Mouse (Mus musculus) mouse trophoblast stem cell (cell line): ENCODE data around the gene Abhd5.

Experiments used
- in situ Hi-C, 2 experiments: fragments of 300-500 bp; cut with MseI, MboI; formaldehyde crosslinking; loops; 2 replicates in 1 of 2; 3 replicates in 1 of 2; pipeline ENCODE4 v1.15.1; 2025

The Abhd5 gene

GRCm38 (mm10) chr9:122351303-122352024 lies at the start of gene Abhd5:
Abhd5 (plus strand) TSS chr9:122351608.
- in situ Hi-C loops = no loop called here

- in situ Hi-C loops = no loop called here
Measured at GRCm38 (mm10) chr9:122305302-122305701, 46.1 kb upstream of the Abhd5 start.

- in situ Hi-C loops = no loop called here
Measured at GRCm38 (mm10) chr9:122309013-122309980, 42.1 kb upstream of the Abhd5 start.

- in situ Hi-C loops = loop anchor here (5.0 kb wide), 1 partner anchor 63 kb away; no protein-coding TSS in a partner anchor
Measured at GRCm38 (mm10) chr9:122310613-122311049, 40.8 kb upstream of the Abhd5 start.

GRCm38 (mm10) chr9:122311051-122311760 lies 40.2 kb upstream of the Abhd5 start:
- in situ Hi-C loops = loop anchor here (5.0 kb wide), 1 partner anchor 64 kb away; no protein-coding TSS in a partner anchor

- in situ Hi-C loops = loop anchor here (5.0 kb wide), 1 partner anchor 65 kb away; no protein-coding TSS in a partner anchor
Measured at GRCm38 (mm10) chr9:122312296-122312990, 39.0 kb upstream of the Abhd5 start.

GRCm38 (mm10) chr9:122313128-122313527 lies 38.3 kb upstream of the Abhd5 start:
- in situ Hi-C loops = loop anchor here (5.0 kb wide), 1 partner anchor 66 kb away; no protein-coding TSS in a partner anchor

GRCm38 (mm10) chr9:122314386-122314785 lies 37.0 kb upstream of the Abhd5 start:
- in situ Hi-C loops = loop anchor here (5.0 kb wide), 1 partner anchor 67 kb away; no protein-coding TSS in a partner anchor

GRCm38 (mm10) chr9:122314942-122315341 lies 36.5 kb upstream of the Abhd5 start:
- in situ Hi-C loops = loop anchor here (5.0 kb wide), 1 partner anchor 68 kb away; no protein-coding TSS in a partner anchor

- in situ Hi-C loops = no loop called here
Measured at GRCm38 (mm10) chr9:122315501-122315900, 35.9 kb upstream of the Abhd5 start.

GRCm38 (mm10) chr9:122316562-122316961 lies 34.8 kb upstream of the Abhd5 start:
- in situ Hi-C loops = no loop called here

GRCm38 (mm10) chr9:122320626-122321025 lies 30.8 kb upstream of the Abhd5 start:
- in situ Hi-C loops = no loop called here

GRCm38 (mm10) chr9:122322356-122322755 lies 29.1 kb upstream of the Abhd5 start:
- in situ Hi-C loops = no loop called here

GRCm38 (mm10) chr9:122325996-122326395 lies 25.4 kb upstream of the Abhd5 start:
- in situ Hi-C loops = no loop called here

- in situ Hi-C loops = no loop called here
Measured at GRCm38 (mm10) chr9:122328199-122328598, 23.2 kb upstream of the Abhd5 start.

- in situ Hi-C loops = no loop called here
Measured at GRCm38 (mm10) chr9:122336677-122337076, 14.7 kb upstream of the Abhd5 start.

- in situ Hi-C loops = no loop called here
Measured at GRCm38 (mm10) chr9:122337510-122337931, 13.9 kb upstream of the Abhd5 start.

GRCm38 (mm10) chr9:122339972-122340371 lies 11.4 kb upstream of the Abhd5 start:
- in situ Hi-C loops = no loop called here

- in situ Hi-C loops = no loop called here
Measured at GRCm38 (mm10) chr9:122343399-122343798, 8.0 kb upstream of the Abhd5 start.

GRCm38 (mm10) chr9:122344560-122344959 lies 6.8 kb upstream of the Abhd5 start:
- in situ Hi-C loops = no loop called here

- in situ Hi-C loops = no loop called here
Measured at GRCm38 (mm10) chr9:122345291-122345690, 6.1 kb upstream of the Abhd5 start.
